Mouse (Mus musculus) stomach, postnatal 0 days (tissue): ENCODE measurements around the gene Prkcb. TPM values are rescaled to one million over a fixed set of nuclear protein-coding genes. Genes with fewer than 3 reads are reported as not detected.
A peak's percentile ranks its signal among the peaks of the same experiment; 100 is the strongest.

ENCODE experiments used
- ATAC-seq: fragments of 200-750 bp; cut with Nextera tagmentation; 2 replicates; pipeline ENCODE4 v1.8.0; 2017; ENCODE audit not compliant: low FRiP score, low TSS enrichment
- DNase-seq: peaks from one replicate; pipeline ENCODE4 v3.0.0-alpha.2; 2016; ENCODE audit warnings: low spot score
- H3K27ac ChIP-seq: fragments of 300-500 bp; sonication (generic); replicated peaks from 2 replicates; pipeline ENCODE4 v1.5.1; 2014; ENCODE audit warnings: mild to moderate bottlenecking, control low read depth
- H3K27me3 ChIP-seq: fragments of 300-500 bp; sonication (generic); 2 replicates; pipeline ENCODE4 v1.6.1; 2014; ENCODE audit warnings: low read length; ENCODE audit not compliant: control insufficient read depth, insufficient read depth
- H3K36me3 ChIP-seq: fragments of 300-500 bp; sonication (generic); 2 replicates; pipeline ENCODE4 v1.6.1; 2014; ENCODE audit warnings: low read length, mixed read lengths; ENCODE audit not compliant: control insufficient read depth, insufficient read depth
- H3K4me1 ChIP-seq: fragments of 300-500 bp; sonication (generic); replicated peaks from 2 replicates; pipeline ENCODE4 v1.6.1; 2014; ENCODE audit warnings: antibody characterized with exemption; ENCODE audit not compliant: control insufficient read depth, insufficient read depth
- H3K4me2 ChIP-seq: fragments of 300-500 bp; sonication (generic); replicated peaks from 2 replicates; pipeline ENCODE4 v1.6.1; 2014; ENCODE audit warnings: low read depth, mild to moderate bottlenecking, control low read depth, moderate library complexity
- H3K4me3 ChIP-seq: fragments of 300-500 bp; sonication (generic); 2 replicates; pipeline ENCODE4 v1.5.1; 2014; ENCODE audit warnings: low read depth, low read length, control low read depth
- H3K9ac ChIP-seq: fragments of 300-500 bp; sonication (generic); 2 replicates; pipeline ENCODE4 v1.6.1; 2014; ENCODE audit warnings: mild to moderate bottlenecking, low read length, control low read depth, mixed read lengths
- H3K9me3 ChIP-seq: fragments of 300-500 bp; sonication (generic); 2 replicates; pipeline ENCODE4 v1.6.1; 2016; ENCODE audit warnings: low read length; ENCODE audit not compliant: control insufficient read depth
- CTCF ChIP-seq: IDR thresholded peaks from 2 replicates; pipeline ENCODE4 v1.5.1; 2016; ENCODE audit warnings: antibody characterized with exemption, low read depth, mild to moderate bottlenecking, moderate library complexity
- EP300 ChIP-seq: optimal IDR thresholded peaks from 2 replicates; pipeline ENCODE3; 2016; ENCODE audit warnings: antibody characterized with exemption
- WGBS: fragments of 180-500 bp; shearing (Covaris S2); extraction: QIAGEN DNeasy Blood & Tissue Kit; methylation state at CpG from one replicate; pipeline ENCODE4 v1.1.7; 2014; 5-methylcytosine and 5-hydroxymethylcytosine counted together
- polyA plus RNA-seq: library from polyadenylated mRNA; unstranded; fragments of >200 nt; fragmentation: Nextera tagmentation; extraction: Ambion mirVana; gene quantifications from 2 replicates; pipeline ENCODE4 v1.2.1, GENCODE M21; 2015

The Prkcb gene
- polyA plus RNA-seq, 1 experiment from 2014 or later, result 7.9 TPM

- TF ChIP-seq EP300, result no peak
- no peak for TF ChIP-seq CTCF
- Histone ChIP-seq H3K4me1 (no peaks in the 10 kb centered on the region), H3K9me3 (no peaks in the 10 kb centered on the region), H3K4me3 (no peak overlapping the region), H3K9ac (no peak overlapping the region), H3K4me2 (no peak overlapping the region), H3K27ac (no peak overlapping the region), H3K36me3 (no peaks in the 10 kb centered on the region), H3K27me3 (no peaks in the 10 kb centered on the region)
- DNase-seq, result no peak
- no peak for ATAC-seq
- 77% methylated on average over 7 of the region's 7 CpGs for WGBS
These were observed 45.1 kb downstream of the Prkcb start for GRCm38 (mm10) chr7:122333686-122334085.

- Histone ChIP-seq H3K27me3 (no peaks in the 10 kb centered on the region), H3K36me3 (no peaks in the 10 kb centered on the region), H3K4me1 (no peaks in the 10 kb centered on the region), H3K4me2 (no peak overlapping the region), H3K9me3 (no peaks in the 10 kb centered on the region), H3K27ac (no peak overlapping the region), H3K4me3 (no peak overlapping the region), H3K9ac (no peak overlapping the region)
- no peak for TF ChIP-seq EP300
- TF ChIP-seq CTCF, result no peak
- WGBS, result 91% methylated on average over 3 of the region's 3 CpGs
- DNase-seq, result no peak
- ATAC-seq, result no peak
These were observed 48.8 kb downstream of the Prkcb start for GRCm38 (mm10) chr7:122337302-122337701.

GRCm38 (mm10) chr7:122338055-122338454 lies 49.5 kb downstream of the Prkcb start:
- H3K4me1 ChIP-seq, result no peaks in the 10 kb centered on the region
- H3K9me3 ChIP-seq, result no peaks in the 10 kb centered on the region
- no peak overlapping the region for H3K4me2 ChIP-seq
- ATAC-seq (no peak), DNase-seq (no peak)
- H3K36me3 ChIP-seq, result no peaks in the 10 kb centered on the region
- H3K27me3 ChIP-seq, result no peaks in the 10 kb centered on the region
- no peak for TF ChIP-seq CTCF
- TF ChIP-seq EP300, result no peak
- WGBS, result 77% methylated on average over 3 of the region's 3 CpGs
- H3K9ac ChIP-seq, result no peak overlapping the region
- no peak overlapping the region for H3K27ac ChIP-seq
- H3K4me3 ChIP-seq, result no peak overlapping the region

- Histone ChIP-seq H3K27ac (no peak overlapping the region), H3K4me2 (no peak overlapping the region), H3K27me3 (no peaks in the 10 kb centered on the region), H3K4me1 (no peaks in the 10 kb centered on the region), H3K36me3 (no peaks in the 10 kb centered on the region), H3K4me3 (no peak overlapping the region), H3K9me3 (no peaks in the 10 kb centered on the region), H3K9ac (no peak overlapping the region)
- no peak for DNase-seq
- ATAC-seq, result no peak
- TF ChIP-seq EP300 (no peak), CTCF (no peak)
- 79% methylated on average over 2 of the region's 2 CpGs for WGBS
These were observed 50.9 kb downstream of the Prkcb start for GRCm38 (mm10) chr7:122339476-122339875.

GRCm38 (mm10) chr7:122341813-122342212 lies 53.3 kb downstream of the Prkcb start:
- H3K4me2 ChIP-seq, result no peak overlapping the region
- H3K27ac ChIP-seq, result no peak overlapping the region
- H3K36me3 ChIP-seq, result no peaks in the 10 kb centered on the region
- DNase-seq (no peak), ATAC-seq (no peak)
- no peaks in the 10 kb centered on the region for H3K27me3 ChIP-seq
- H3K4me1 ChIP-seq, result no peaks in the 10 kb centered on the region
- no peak for TF ChIP-seq CTCF
- TF ChIP-seq EP300, result no peak
- 57% methylated on average over 3 of the region's 3 CpGs for WGBS
- H3K4me3 ChIP-seq, result no peak overlapping the region
- no peaks in the 10 kb centered on the region for H3K9me3 ChIP-seq
- H3K9ac ChIP-seq, result no peak overlapping the region

- DNase-seq (peak; percentile 19), ATAC-seq (peak; percentile 32; the same call in 1 of the 2 replicates)
- no peaks in the 10 kb centered on the region for H3K36me3 ChIP-seq
- no peak overlapping the region for H3K9ac ChIP-seq
- H3K27ac ChIP-seq, result peak overlapping the region; percentile 35; the same call in 1 of the 2 replicates
- no peak overlapping the region for H3K4me3 ChIP-seq
- WGBS, result 53% methylated on average over 7 of the region's 7 CpGs
- TF ChIP-seq CTCF, result no peak
- TF ChIP-seq EP300, result no peak
- H3K9me3 ChIP-seq, result no peaks in the 10 kb centered on the region
- no peaks in the 10 kb centered on the region for H3K4me1 ChIP-seq
- no peak overlapping the region for H3K4me2 ChIP-seq
- no peaks in the 10 kb centered on the region for H3K27me3 ChIP-seq
These were observed 56.1 kb downstream of the Prkcb start for GRCm38 (mm10) chr7:122344656-122345055.
